Mouse (Mus musculus) neural tube, embryonic 12.5 days (tissue): Measurements from ENCODE around the gene Gnat2. TPM values are rescaled to one million over a fixed set of nuclear protein-coding genes. Genes with fewer than 3 reads are reported as not detected.

ENCODE experiments used
- ATAC-seq: fragments of 200-750 bp; cut with Nextera tagmentation; 2 replicates; pipeline ENCODE4 v1.8.0; 2017; ENCODE audit warnings: low read depth, mild to moderate bottlenecking, moderate TSS enrichment, moderate library complexity; ENCODE audit not compliant: low FRiP score
- H3K27ac ChIP-seq: fragments of 300-500 bp; sonication (generic); 2 replicates; pipeline ENCODE4 v1.5.1; 2016
- H3K27me3 ChIP-seq: fragments of 300-500 bp; sonication (generic); replicated peaks from 2 replicates; pipeline ENCODE4 v1.6.1; 2016; ENCODE audit warnings: mild to moderate bottlenecking
- H3K36me3 ChIP-seq: fragments of 300-500 bp; sonication (generic); 2 replicates; pipeline ENCODE4 v1.6.1; 2016; ENCODE audit warnings: mild to moderate bottlenecking
- H3K4me1 ChIP-seq: fragments of 300-500 bp; sonication (generic); 2 replicates; pipeline ENCODE4 v1.6.1; 2016
- H3K4me2 ChIP-seq: fragments of 300-500 bp; sonication (generic); replicated peaks from 2 replicates; pipeline ENCODE4 v1.6.1; 2016; ENCODE audit warnings: mild to moderate bottlenecking
- H3K4me3 ChIP-seq: fragments of 300-500 bp; sonication (generic); 2 replicates; pipeline ENCODE4 v1.5.1; 2016
- H3K9ac ChIP-seq: fragments of 300-500 bp; sonication (generic); 2 replicates; pipeline ENCODE4 v1.6.1; 2016; ENCODE audit warnings: mild to moderate bottlenecking
- H3K9me3 ChIP-seq: fragments of 300-500 bp; sonication (generic); 2 replicates; pipeline ENCODE4 v1.6.1; 2016; ENCODE audit warnings: mild to moderate bottlenecking
- WGBS: fragments of 180-500 bp; shearing (Covaris S2); methylation state at CpG from one replicate; pipeline ENCODE4 v1.1.7; 2016; 5-methylcytosine and 5-hydroxymethylcytosine counted together
- polyA plus RNA-seq: library from polyadenylated mRNA; unstranded; fragments of >200 nt; fragmentation: Nextera tagmentation; extraction: Ambion mirVana; gene quantifications from 2 replicates; pipeline ENCODE4 v1.2.1, GENCODE M21; 2016

Gnat2 gene
- polyA plus RNA-seq, 1 experiment from 2014 or later = 0.57 TPM

DNA sequence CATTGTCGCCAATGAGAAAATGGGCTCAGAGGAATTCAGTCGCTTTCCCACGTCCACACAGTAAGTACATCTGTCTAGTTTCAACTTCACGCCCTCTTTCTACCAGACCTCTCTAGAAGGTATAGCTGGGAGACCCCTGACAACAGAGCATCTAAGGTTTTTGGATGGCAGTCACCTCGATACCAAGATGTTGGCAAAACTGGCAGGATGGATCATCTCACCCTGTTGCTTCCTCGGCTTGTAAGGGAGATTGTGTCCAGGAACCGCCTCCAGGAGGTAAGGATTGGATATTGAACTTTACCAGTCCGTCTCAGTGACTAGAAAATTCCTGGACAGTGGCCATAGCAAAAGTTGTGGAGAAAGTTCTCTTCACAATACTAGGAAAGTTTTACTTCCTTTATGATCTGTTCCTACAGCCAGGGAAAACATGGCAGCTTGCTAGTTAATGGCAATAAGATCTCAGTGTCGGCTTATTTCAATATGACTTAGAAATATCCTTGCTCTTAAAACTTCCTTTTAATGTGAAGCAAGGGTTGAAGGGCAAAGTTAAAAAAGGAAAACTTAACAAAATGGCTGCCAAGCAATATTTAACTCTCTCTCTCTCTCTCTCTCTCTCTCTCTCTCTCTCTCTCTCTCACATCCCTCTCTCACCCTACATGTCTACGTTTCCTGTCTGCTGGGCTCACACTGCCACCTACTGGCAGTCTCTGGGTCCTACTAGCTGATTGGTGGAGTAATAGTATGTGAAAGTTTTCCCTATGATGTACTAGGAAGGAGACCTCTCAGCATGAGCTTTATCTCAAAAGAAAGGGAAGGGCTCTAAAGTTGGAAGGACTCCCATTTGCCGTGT, 55.0 kb downstream of the Gnat2 start:
- peak; percentile 41; the same call in 1 of the 2 replicates for ATAC-seq
- Histone ChIP-seq H3K9ac (no peak overlapping the region), H3K4me2 (no peak overlapping the region), H3K9me3 (no peaks in the 10 kb centered on the region), H3K36me3 (no peaks in the 10 kb centered on the region), H3K27me3 (no peaks in the 10 kb centered on the region), H3K4me3 (no peak overlapping the region), H3K27ac (no peak overlapping the region), H3K4me1 (peaks cover 5% of the 10 kb centered on the region)
- WGBS = 68% methylated on average over 11 of the region's 11 CpGs

Other genes starting within 250 kb of the Gnat2 start
- not detected in 2 replicates for gene Eps8l3, start 215.6 kb upstream of the Gnat2 start, polyA plus RNA-seq
- 204 and 216 TPM in 2 replicates for gene Gstm5, start 197.0 kb upstream of the Gnat2 start, polyA plus RNA-seq
- gene Gstm7, start 161.0 kb upstream of the Gnat2 start, polyA plus RNA-seq = 76.8 and 79.0 TPM in 2 replicates
- 7.2 and 8.7 TPM in 2 replicates for gene Gstm6, start 149.0 kb upstream of the Gnat2 start, polyA plus RNA-seq
- gene Gstm3, start 123.5 kb upstream of the Gnat2 start, polyA plus RNA-seq = not detected in 2 replicates
- gene Gstm2, start 106.3 kb upstream of the Gnat2 start, polyA plus RNA-seq = 14.3 and 14.4 TPM in 2 replicates
- gene Gstm1, start 74.8 kb upstream of the Gnat2 start, polyA plus RNA-seq = 24.1 and 24.8 TPM in 2 replicates
- 11.6 and 14.5 TPM in 2 replicates for gene Gstm4, start 47.9 kb upstream of the Gnat2 start, polyA plus RNA-seq
- 47.7 and 51.2 TPM in 2 replicates for gene Ampd2, start 6.1 kb upstream of the Gnat2 start, polyA plus RNA-seq
- 174 and 189 TPM in 2 replicates for gene Gnai3, start 53.4 kb downstream of the Gnat2 start, polyA plus RNA-seq
- gene Gpr61, start 62.1 kb downstream of the Gnat2 start, polyA plus RNA-seq = 1.8 and 2.0 TPM in 2 replicates
- gene Amigo1, start 93.5 kb downstream of the Gnat2 start, polyA plus RNA-seq = 17.7 and 20.0 TPM in 2 replicates
- gene Cyb561d1, start 108.4 kb downstream of the Gnat2 start, polyA plus RNA-seq = 5.0 and 6.0 TPM in 2 replicates
- 28.8 and 30.4 TPM in 2 replicates for gene Atxn7l2, start 118.1 kb downstream of the Gnat2 start, polyA plus RNA-seq
- 0.47 TPM in 2 replicates for gene Sypl2, start 133.9 kb downstream of the Gnat2 start, polyA plus RNA-seq
- gene Psma5, start 164.1 kb downstream of the Gnat2 start, polyA plus RNA-seq = 217 and 226 TPM in 2 replicates
- 29.0 and 32.7 TPM in 2 replicates for gene Sort1, start 191.3 kb downstream of the Gnat2 start, polyA plus RNA-seq